Mouse (Mus musculus): Measurements from ENCODE around the gene Mrgpra9.
"Not testable (repeated sequence)": the region's sequence is repeated elsewhere in the genome, so short reads cannot be mapped to it uniquely, and the experiment has no call there.

Mrgpra9 gene

GRCm38 (mm10) chr7:47252770-47253169 is at the start of gene Mrgpra9:
Mrgpra9 (minus strand) TSS chr7:47252848.
- no peak for DNase-seq (ENCODE audit: low spot score)

GRCm38 (mm10) chr7:47299612-47300011 is 47.0 kb upstream of the Mrgpra9 start:
- DNase-seq (ENCODE audit: low spot score), result not testable (repeated sequence)

DNA sequence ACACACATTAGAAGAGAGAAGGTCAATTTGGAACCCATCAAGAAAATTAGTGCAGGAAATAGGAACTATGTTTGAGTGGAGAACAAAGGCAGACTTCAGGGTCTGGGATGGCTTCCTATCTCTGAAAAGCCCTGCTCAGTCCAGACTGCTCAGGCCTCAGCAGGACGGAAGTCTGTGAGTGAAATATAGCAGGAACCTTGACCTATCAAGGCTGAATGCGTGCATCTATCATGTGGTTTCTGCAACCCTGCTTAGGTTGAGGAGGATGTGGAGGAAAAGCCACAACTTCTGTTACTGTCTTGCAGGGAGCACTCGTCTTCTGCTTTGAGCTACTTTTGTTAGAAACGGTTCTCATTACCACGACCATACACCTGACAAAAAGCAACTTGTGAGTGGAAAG is 18.9 kb upstream of the Mrgpra9 start:
- not testable (repeated sequence) for DNase-seq (ENCODE audit: low spot score)

- DNase-seq (ENCODE audit: low spot score), result no peak
Observed at GRCm38 (mm10) chr7:47244658-47245057, 8.0 kb downstream of the Mrgpra9 start.

- no peak for DNase-seq (ENCODE audit: low spot score)
Observed at GRCm38 (mm10) chr7:47204830-47205229, 47.8 kb downstream of the Mrgpra9 start, which contains the start of gene Mrgpra6. Mrgpra6 (minus strand) TSS chr7:47204920.

- no peak for DNase-seq (ENCODE audit: low spot score)
Observed at GRCm38 (mm10) chr7:47195271-47195670, 57.4 kb downstream of the Mrgpra9 start.

Measured in c-Kit-positive CD71-positive TER-119-positive erythroid progenitor cells, embryonic 14.5 days (primary cell).